Mouse (Mus musculus) hematopoietic stem cell, adult 5-6 weeks (primary cell): Measurements from ENCODE around the gene Olfr318. TPM values are rescaled to one million over a fixed set of nuclear protein-coding genes. Genes with fewer than 3 reads are reported as not detected.
"Not testable (repeated sequence)": the region's sequence is repeated elsewhere in the genome, so short reads cannot be mapped to it uniquely, and the experiment has no call there.

Source experiments
- ATAC-seq, 2 experiments: fragments of 125-278 bp in 1 of 2; replicated peaks in 1 of 2; 2 replicates each; pipeline ENCODE4 v1.8.0; 2016 to 2017; ENCODE audit warnings: inconsistent platforms in 2 of 2, mild to moderate bottlenecking in 2 of 2, moderate number of reproducible peaks in 2 of 2, low read depth in 1 of 2, moderate TSS enrichment in 1 of 2; ENCODE audit not compliant: low FRiP score in 2 of 2, poor library complexity in 2 of 2, severe bottlenecking in 2 of 2, insufficient read depth in 1 of 2, low TSS enrichment in 1 of 2
- total RNA-seq: library from RNA; stranded (forward); fragments of 172-1452, 232-1000 nt; gene quantifications from 2 replicates; pipeline ENCODE4 v1.2.3, GENCODE M21; 2017

Gene Olfr318
- not detected in 2 replicates for total RNA-seq

DNA sequence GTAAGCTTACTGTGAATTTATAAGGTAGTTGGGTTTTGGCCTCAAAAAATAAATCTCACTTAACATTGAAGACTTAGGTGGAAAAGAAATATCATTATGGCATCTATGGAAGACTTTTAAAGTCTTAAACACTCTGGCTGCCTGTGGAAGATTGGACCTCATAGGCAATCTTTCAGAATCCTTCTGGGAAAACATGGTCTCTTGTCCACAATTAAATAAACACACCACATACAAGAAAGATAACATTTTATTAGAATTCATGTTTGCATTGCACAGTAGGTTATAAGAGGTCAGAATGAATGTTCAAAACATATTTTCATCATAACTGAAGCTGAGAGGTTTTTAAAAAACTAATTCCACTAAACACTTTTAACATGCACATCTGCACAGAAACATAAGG, at the start of gene Olfr318:
TSS of gene Olfr318 (minus strand) at position 101 of the 400 bp plus-strand sequence.
- ATAC-seq = no peak

DNA sequence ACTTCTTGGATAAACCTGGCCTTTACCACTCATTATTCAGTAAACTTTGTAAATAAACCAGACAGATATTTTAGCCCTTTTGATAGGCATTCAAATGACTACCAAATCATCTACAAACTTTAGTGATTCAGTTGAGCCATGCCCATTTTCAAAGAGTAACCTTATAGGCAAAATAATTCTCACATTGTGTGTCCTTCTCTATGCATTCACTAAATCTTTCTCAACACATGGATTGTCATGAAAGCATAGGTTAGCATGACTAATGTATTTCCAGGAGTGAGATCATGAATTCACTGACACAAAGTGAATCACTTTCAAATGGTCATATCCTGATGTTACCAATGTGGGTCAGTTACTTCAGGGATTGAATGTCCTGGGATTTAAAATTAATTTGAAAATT, 49.1 kb upstream of the Olfr318 start, which contains the start of gene Olfr315:
TSS of gene Olfr315 (plus strand) at position 301 of the 400 bp plus-strand sequence.
- ATAC-seq = no peak

- ATAC-seq = no peak
These were observed 28.6 kb upstream of the Olfr318 start, which contains the start of gene Olfr316 for GRCm38 (mm10) chr11:58752434-58752833. Gene Olfr316 (plus strand): TSS chr11:58752734.

DNA sequence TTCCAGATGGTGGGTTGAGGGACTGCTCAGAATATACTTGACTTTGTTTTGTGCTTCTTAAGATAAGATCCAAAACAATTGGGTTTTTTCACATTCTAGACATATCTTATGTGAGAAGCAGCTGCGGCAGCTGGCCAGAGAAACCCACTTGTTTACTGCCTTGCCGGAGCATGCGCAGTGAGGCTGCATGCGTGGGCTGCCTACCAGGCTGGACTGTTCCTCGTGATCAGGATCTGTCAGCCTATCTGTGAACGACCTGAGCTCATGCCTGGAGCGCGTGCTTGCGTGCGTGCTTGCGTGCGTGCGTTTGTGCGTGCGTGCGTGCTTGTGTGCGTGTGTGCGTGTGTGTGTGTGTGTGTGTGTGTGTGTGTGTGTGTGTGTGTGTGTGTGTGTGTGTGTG, 27.3 kb upstream of the Olfr318 start:
- ATAC-seq = not testable (repeated sequence)

GRCm38 (mm10) chr11:58738792-58739262, 15.0 kb upstream of the Olfr318 start, which contains the start of gene Olfr317:
Gene Olfr317 (minus strand): TSS chr11:58739212.
- no peak for ATAC-seq

GRCm38 (mm10) chr11:58733372-58733771, 9.6 kb upstream of the Olfr318 start:
- no peak for ATAC-seq

DNA sequence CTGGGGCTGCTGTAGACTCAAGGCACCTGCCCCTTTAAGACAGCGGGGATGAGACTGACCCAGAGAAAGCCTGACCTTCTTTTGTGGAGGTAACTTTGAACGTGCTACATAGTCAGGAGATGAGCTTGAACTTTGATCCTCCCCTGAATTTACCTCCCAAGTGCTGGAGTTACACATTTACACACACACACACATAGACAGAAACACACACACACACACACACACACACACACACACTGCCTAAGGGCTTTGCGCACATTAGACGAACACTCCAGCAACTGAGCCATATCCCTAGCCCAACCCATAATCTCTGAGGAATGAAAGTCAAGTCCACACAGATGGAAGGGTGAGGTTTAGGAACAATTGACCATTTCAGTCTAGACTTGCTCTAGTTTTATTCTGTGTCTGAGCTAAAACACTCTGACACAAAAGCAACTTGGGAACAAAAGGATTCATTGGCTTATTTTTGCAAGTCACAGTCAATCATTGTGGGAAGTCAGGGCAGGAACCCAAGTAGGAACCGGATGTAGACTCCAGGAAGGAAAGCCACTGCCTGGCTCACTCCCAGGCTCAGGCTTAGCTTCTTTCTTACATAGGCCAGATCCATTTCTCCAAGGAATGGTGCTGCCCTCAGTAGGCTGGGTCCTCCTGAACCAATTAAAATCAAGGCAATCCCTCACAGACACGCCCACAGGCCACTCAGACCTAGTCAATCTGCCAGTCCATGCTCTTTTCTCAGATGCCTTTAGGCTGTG, 4.3 kb upstream of the Olfr318 start:
- ATAC-seq = not testable (repeated sequence)

GRCm38 (mm10) chr11:58719701-58720100, 4.1 kb downstream of the Olfr318 start:
- no peak for ATAC-seq

- not testable (repeated sequence) for ATAC-seq
These were observed 6.1 kb downstream of the Olfr318 start for GRCm38 (mm10) chr11:58717723-58718122.

GRCm38 (mm10) chr11:58709086-58709485, 14.7 kb downstream of the Olfr318 start:
- no peak for ATAC-seq

DNA sequence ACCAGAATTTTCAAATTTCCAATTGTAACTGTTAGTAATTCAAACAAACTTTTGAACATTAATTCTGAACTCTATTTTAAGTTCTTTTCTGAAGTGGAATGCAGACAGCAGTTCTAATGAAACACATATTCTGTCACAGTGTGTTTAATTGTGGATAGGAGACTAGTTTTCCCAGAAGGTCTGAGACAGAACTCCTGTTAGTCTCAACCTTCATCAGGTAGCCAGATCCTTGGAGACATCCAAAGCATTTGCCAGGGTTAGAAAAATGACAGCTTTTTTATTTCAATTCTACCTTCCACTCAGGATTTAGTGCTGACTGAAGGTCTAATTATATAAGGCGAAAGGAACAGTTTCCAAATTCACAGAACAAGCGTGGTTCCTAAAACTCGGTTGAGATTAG, 25.0 kb downstream of the Olfr318 start, which contains the start of gene Olfr319:
TSS of gene Olfr319 (plus strand) at position 301 of the 400 bp plus-strand sequence.
- no peak for ATAC-seq

DNA sequence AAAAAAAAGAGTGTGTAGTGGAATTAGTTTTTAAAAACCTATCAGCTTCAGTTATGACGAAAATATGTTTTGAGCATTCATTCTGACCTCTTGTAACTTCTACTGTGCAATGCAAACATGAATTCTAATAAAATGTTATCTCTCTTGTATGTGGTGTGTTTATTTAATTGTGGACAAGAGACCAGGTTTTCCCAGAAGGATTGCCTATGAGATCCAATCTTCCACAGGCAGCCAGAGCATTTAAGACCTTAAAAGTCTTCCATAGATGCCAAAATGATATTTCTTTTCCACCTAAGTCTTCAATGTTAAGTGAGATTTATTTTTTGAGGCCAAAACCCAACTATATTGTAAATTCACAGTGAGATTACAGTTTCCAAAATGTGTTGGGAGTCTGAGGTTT, 43.0 kb downstream of the Olfr318 start, which contains the start of gene Olfr320:
TSS of gene Olfr320 (plus strand) at position 301 of the 400 bp plus-strand sequence.
- no peak for ATAC-seq

GRCm38 (mm10) chr11:58671825-58672224, 52.0 kb downstream of the Olfr318 start:
- no peak for ATAC-seq

DNA sequence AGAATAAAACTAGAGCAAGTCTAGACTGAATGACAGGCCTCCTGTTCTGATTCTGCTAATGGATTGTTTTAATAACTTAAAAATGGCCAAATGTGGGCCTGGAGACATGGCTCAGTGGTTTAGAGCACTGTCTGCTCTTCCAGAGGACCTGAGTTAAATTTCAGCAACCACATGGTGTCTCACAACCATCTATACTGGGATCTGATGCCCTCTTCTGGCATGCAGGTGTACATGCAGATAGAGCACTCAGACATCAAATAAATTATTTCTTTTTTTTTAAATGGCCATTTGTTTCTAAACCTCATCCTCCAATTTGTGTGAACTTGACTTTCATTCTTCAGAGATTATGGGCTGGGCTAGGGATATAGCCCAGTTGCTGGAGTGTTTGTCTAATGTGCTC, 54.6 kb downstream of the Olfr318 start:
- ATAC-seq = no peak

Other genes starting within 250 kb of the Olfr318 start
- gene Olfr332, start 231.5 kb downstream of the Olfr318 start, total RNA-seq = not detected in 2 replicates
- not detected in 2 replicates for gene Olfr331, start 221.4 kb downstream of the Olfr318 start, total RNA-seq
- not detected in 2 replicates for gene Olfr330, start 189.2 kb downstream of the Olfr318 start, total RNA-seq
- not detected in 2 replicates for gene Olfr329-ps, start 177.6 kb downstream of the Olfr318 start, total RNA-seq
- gene Olfr328, start 168.4 kb downstream of the Olfr318 start, total RNA-seq = not detected in 2 replicates
- gene Olfr224, start 153.5 kb downstream of the Olfr318 start, total RNA-seq = not detected in 2 replicates
- not detected in 2 replicates for gene Olfr325, start 146.3 kb downstream of the Olfr318 start, total RNA-seq
- gene Olfr324, start 128.9 kb downstream of the Olfr318 start, total RNA-seq = not detected in 2 replicates
- gene 2210407C18Rik, start 107.9 kb downstream of the Olfr318 start, total RNA-seq = not detected in 2 replicates
- gene Olfr323, start 93.5 kb downstream of the Olfr318 start, total RNA-seq = not detected in 2 replicates
- 2.8 and 3.9 TPM in 2 replicates for gene Trim58, start 83.5 kb downstream of the Olfr318 start, total RNA-seq
- not detected in 2 replicates for gene Olfr322, start 65.2 kb downstream of the Olfr318 start, total RNA-seq
- gene Olfr320, start 42.9 kb downstream of the Olfr318 start, total RNA-seq = not detected in 2 replicates
- gene Olfr319, start 24.9 kb downstream of the Olfr318 start, total RNA-seq = not detected in 2 replicates
- not detected in 2 replicates for gene Olfr317, start 15.2 kb upstream of the Olfr318 start, total RNA-seq
- not detected in 2 replicates for gene Olfr316, start 28.7 kb upstream of the Olfr318 start, total RNA-seq
- not detected in 2 replicates for gene Olfr315, start 49.2 kb upstream of the Olfr318 start, total RNA-seq
- gene Olfr314, start 58.9 kb upstream of the Olfr318 start, total RNA-seq = not detected in 2 replicates
- gene Fam183b, start 77.9 kb upstream of the Olfr318 start, total RNA-seq = not detected in 2 replicates
- not detected in 2 replicates for gene Olfr313, start 91.0 kb upstream of the Olfr318 start, total RNA-seq
- gene Olfr312, start 105.2 kb upstream of the Olfr318 start, total RNA-seq = not detected in 2 replicates
- not detected in 2 replicates for gene Olfr311, start 115.2 kb upstream of the Olfr318 start, total RNA-seq
- 2.5 and 7.9 TPM in 2 replicates for gene Gm12258, start 123.1 kb upstream of the Olfr318 start, total RNA-seq
- gene 2810021J22Rik, start 143.2 kb upstream of the Olfr318 start, total RNA-seq = 1.7 and 1.9 TPM in 2 replicates
- 7.3 and 15.1 TPM in 2 replicates for gene Zfp39, start 180.2 kb upstream of the Olfr318 start, total RNA-seq
- 0.50 and 4.1 TPM in 2 replicates for gene Btnl10, start 193.9 kb upstream of the Olfr318 start, total RNA-seq
- 82.1 and 83.1 TPM in 2 replicates for gene Rnf187, start 214.9 kb upstream of the Olfr318 start, total RNA-seq
- 2.0 and 4.1 TPM in 2 replicates for gene Hist3h2ba, start 224.9 kb upstream of the Olfr318 start, total RNA-seq
- gene Hist3h2a, start 230.7 kb upstream of the Olfr318 start, total RNA-seq = 146 and 162 TPM in 2 replicates
- not detected in 2 replicates for gene Trim17, start 230.7 kb upstream of the Olfr318 start, total RNA-seq